Mouse (Mus musculus): ENCODE results near the gene Mindy4. TPM values are rescaled to one million over a fixed set of nuclear protein-coding genes. Genes with fewer than 3 reads are reported as not detected.
"Not testable (repeated sequence)": the region's sequence is repeated elsewhere in the genome, so short reads cannot be mapped to it uniquely, and the experiment has no call there.

The Mindy4 gene
- polyA plus RNA-seq, 1 experiment from 2014 or later, result 8.9 TPM

GRCm38 (mm10) chr6:55182655-55183430, 20.3 kb upstream of the Mindy4 start:
- Histone ChIP-seq H3K27ac (replicated peaks in 1 of 2; ENCODE audit: control insufficient read depth in 1 of 2, insufficient read depth in 1 of 2, low read depth in 2 of 2, low read length in 2 of 2) (no peak overlapping the region), H3K4me1 (ENCODE audit: control insufficient read depth in 2 of 2, insufficient read depth in 2 of 2, low read length in 2 of 2) (no peaks in the 10 kb centered on the region), H3K4me2 (ENCODE audit: low read length) (no peak overlapping the region), H3K4me3 (ENCODE audit: control insufficient read depth in 1 of 2, insufficient read depth in 1 of 2, low read depth in 1 of 2, low read length in 2 of 2) (no peak overlapping the region), H3K36me3 (ENCODE audit: control insufficient read depth, insufficient read depth, low read length) (no peaks in the 10 kb centered on the region), H3K9ac (ENCODE audit: low read length) (no peak overlapping the region), H3K9me3 (ENCODE audit: control insufficient read depth, low read length) (no peaks in the 10 kb centered on the region), H3K27me3 (ENCODE audit: control insufficient read depth, insufficient read depth, low read length) (no peaks in the 10 kb centered on the region)
- no peak for ATAC-seq (ENCODE audit: insufficient number of reproducible peaks, insufficient read depth, low FRiP score, low read depth)
- 85% methylated on average over 1 of the region's 1 CpGs for WGBS

- not testable (repeated sequence) for H3K27me3 ChIP-seq (ENCODE audit: control insufficient read depth, insufficient read depth, low read length); H3K4me2 ChIP-seq (ENCODE audit: low read length); H3K9me3 ChIP-seq (ENCODE audit: control insufficient read depth, low read length); H3K4me1 ChIP-seq (ENCODE audit: control insufficient read depth in 2 of 2, insufficient read depth in 2 of 2, low read length in 2 of 2); H3K36me3 ChIP-seq (ENCODE audit: control insufficient read depth, insufficient read depth, low read length); H3K4me3 ChIP-seq (ENCODE audit: control insufficient read depth in 1 of 2, insufficient read depth in 1 of 2, low read depth in 1 of 2, low read length in 2 of 2); H3K27ac ChIP-seq (replicated peaks in 1 of 2; ENCODE audit: control insufficient read depth in 1 of 2, insufficient read depth in 1 of 2, low read depth in 2 of 2, low read length in 2 of 2); H3K9ac ChIP-seq (ENCODE audit: low read length); ATAC-seq (ENCODE audit: insufficient number of reproducible peaks, insufficient read depth, low FRiP score, low read depth)
- WGBS, result 91% methylated on average over 17 of the region's 17 CpGs
Measured at GRCm38 (mm10) chr6:55187827-55188226, 15.4 kb upstream of the Mindy4 start.

GRCm38 (mm10) chr6:55189406-55189805, 13.8 kb upstream of the Mindy4 start:
- no peak for ATAC-seq (ENCODE audit: insufficient number of reproducible peaks, insufficient read depth, low FRiP score, low read depth)
- no peak overlapping the region for H3K9ac ChIP-seq (ENCODE audit: low read length)

GRCm38 (mm10) chr6:55191537-55191936, 11.6 kb upstream of the Mindy4 start:
- Histone ChIP-seq H3K4me3 (ENCODE audit: control insufficient read depth in 1 of 2, insufficient read depth in 1 of 2, low read depth in 1 of 2, low read length in 2 of 2) (no peak overlapping the region), H3K27ac (replicated peaks in 1 of 2; ENCODE audit: control insufficient read depth in 1 of 2, insufficient read depth in 1 of 2, low read depth in 2 of 2, low read length in 2 of 2) (no peak overlapping the region), H3K27me3 (ENCODE audit: control insufficient read depth, insufficient read depth, low read length) (no peaks in the 10 kb centered on the region), H3K36me3 (ENCODE audit: control insufficient read depth, insufficient read depth, low read length) (no peaks in the 10 kb centered on the region), H3K4me1 (ENCODE audit: control insufficient read depth in 2 of 2, insufficient read depth in 2 of 2, low read length in 2 of 2) (no peaks in the 10 kb centered on the region), H3K4me2 (ENCODE audit: low read length) (no peak overlapping the region), H3K9ac (ENCODE audit: low read length) (no peak overlapping the region), H3K9me3 (ENCODE audit: control insufficient read depth, low read length) (0 out of 2 replicates have a peak, but pooled peaks cover 4% of the 10 kb centered on the region)
- 43% methylated on average over 4 of the region's 4 CpGs for WGBS
- ATAC-seq (ENCODE audit: insufficient number of reproducible peaks, insufficient read depth, low FRiP score, low read depth), result no peak

More at GRCm38 (mm10) chr6:55189406-55189805, 13.8 kb upstream of the Mindy4 start:
- Histone ChIP-seq H3K36me3 (ENCODE audit: control insufficient read depth, insufficient read depth, low read length) (no peaks in the 10 kb centered on the region), H3K27me3 (ENCODE audit: control insufficient read depth, insufficient read depth, low read length) (no peaks in the 10 kb centered on the region), H3K4me1 (ENCODE audit: control insufficient read depth in 2 of 2, insufficient read depth in 2 of 2, low read length in 2 of 2) (no peaks in the 10 kb centered on the region), H3K9me3 (ENCODE audit: control insufficient read depth, low read length) (no peaks in the 10 kb centered on the region), H3K4me3 (ENCODE audit: control insufficient read depth in 1 of 2, insufficient read depth in 1 of 2, low read depth in 1 of 2, low read length in 2 of 2) (no peak overlapping the region), H3K27ac (replicated peaks in 1 of 2; ENCODE audit: control insufficient read depth in 1 of 2, insufficient read depth in 1 of 2, low read depth in 2 of 2, low read length in 2 of 2) (no peak overlapping the region), H3K4me2 (ENCODE audit: low read length) (no peak overlapping the region)

- ATAC-seq (ENCODE audit: insufficient number of reproducible peaks, insufficient read depth, low FRiP score, low read depth), result no peak
- H3K4me1 ChIP-seq (ENCODE audit: control insufficient read depth in 2 of 2, insufficient read depth in 2 of 2, low read length in 2 of 2), result no peaks in the 10 kb centered on the region
- WGBS, result 85% methylated on average over 3 of the region's 3 CpGs
Measured at GRCm38 (mm10) chr6:55193171-55193570, 10.0 kb upstream of the Mindy4 start.

GRCm38 (mm10) chr6:55199047-55199446, 4.1 kb upstream of the Mindy4 start:
- no peak for ATAC-seq (ENCODE audit: insufficient number of reproducible peaks, insufficient read depth, low FRiP score, low read depth)
- no peaks in the 10 kb centered on the region for H3K27me3 ChIP-seq (ENCODE audit: control insufficient read depth, insufficient read depth, low read length)
- no peak overlapping the region for H3K4me3 ChIP-seq (ENCODE audit: control insufficient read depth in 1 of 2, insufficient read depth in 1 of 2, low read depth in 1 of 2, low read length in 2 of 2)
- H3K4me2 ChIP-seq (ENCODE audit: low read length), result no peak overlapping the region
- no peaks in the 10 kb centered on the region for H3K36me3 ChIP-seq (ENCODE audit: control insufficient read depth, insufficient read depth, low read length)
- no peak overlapping the region for H3K27ac ChIP-seq (replicated peaks in 1 of 2; ENCODE audit: control insufficient read depth in 1 of 2, insufficient read depth in 1 of 2, low read depth in 2 of 2, low read length in 2 of 2)
- 0 out of 2 replicates have a peak, but pooled peaks cover 4% of the 10 kb centered on the region for H3K9me3 ChIP-seq (ENCODE audit: control insufficient read depth, low read length)
- no peak overlapping the region for H3K9ac ChIP-seq (ENCODE audit: low read length)
- peaks cover 6 to 7% of the 10 kb centered on the region in 2 experiments; a peak in 3 of 4 replicates for H3K4me1 ChIP-seq (ENCODE audit: control insufficient read depth in 2 of 2, insufficient read depth in 2 of 2, low read length in 2 of 2)
- WGBS, result 87% methylated on average over 3 of the region's 3 CpGs

More at GRCm38 (mm10) chr6:55193171-55193570, 10.0 kb upstream of the Mindy4 start:
- 0 out of 2 replicates have a peak, but pooled peaks cover 4% of the 10 kb centered on the region for H3K9me3 ChIP-seq (ENCODE audit: control insufficient read depth, low read length)
- H3K27me3 ChIP-seq (ENCODE audit: control insufficient read depth, insufficient read depth, low read length), result no peaks in the 10 kb centered on the region
- no peak overlapping the region for H3K27ac ChIP-seq (replicated peaks in 1 of 2; ENCODE audit: control insufficient read depth in 1 of 2, insufficient read depth in 1 of 2, low read depth in 2 of 2, low read length in 2 of 2)
- no peak overlapping the region for H3K4me2 ChIP-seq (ENCODE audit: low read length)
- no peaks in the 10 kb centered on the region for H3K36me3 ChIP-seq (ENCODE audit: control insufficient read depth, insufficient read depth, low read length)
- no peak overlapping the region for H3K9ac ChIP-seq (ENCODE audit: low read length)
- no peak overlapping the region for H3K4me3 ChIP-seq (ENCODE audit: control insufficient read depth in 1 of 2, insufficient read depth in 1 of 2, low read depth in 1 of 2, low read length in 2 of 2)

GRCm38 (mm10) chr6:55203931-55204330, 748 bp downstream of the Mindy4 start:
- Histone ChIP-seq H3K4me1 (ENCODE audit: control insufficient read depth in 2 of 2, insufficient read depth in 2 of 2, low read length in 2 of 2) (peaks cover 7% of the 10 kb centered on the region in 2 experiments; a peak in 3 of 4 replicates), H3K27ac (replicated peaks in 1 of 2; ENCODE audit: control insufficient read depth in 1 of 2, insufficient read depth in 1 of 2, low read depth in 2 of 2, low read length in 2 of 2) (peak overlapping the region; percentile 40 to 89; a peak in 3 of 4 replicates), H3K9me3 (ENCODE audit: control insufficient read depth, low read length) (no peaks in the 10 kb centered on the region), H3K27me3 (ENCODE audit: control insufficient read depth, insufficient read depth, low read length) (no peaks in the 10 kb centered on the region), H3K9ac (ENCODE audit: low read length) (peak overlapping the region; percentile 78), H3K36me3 (ENCODE audit: control insufficient read depth, insufficient read depth, low read length) (no peaks in the 10 kb centered on the region), H3K4me2 (ENCODE audit: low read length) (peak overlapping the region; percentile 85), H3K4me3 (ENCODE audit: control insufficient read depth in 1 of 2, insufficient read depth in 1 of 2, low read depth in 1 of 2, low read length in 2 of 2) (peak overlapping the region; percentile 71 to 80)
- no peak for ATAC-seq (ENCODE audit: insufficient number of reproducible peaks, insufficient read depth, low FRiP score, low read depth)
- WGBS, result 90% methylated on average over 3 of the region's 3 CpGs

Measured in heart, embryonic 14.5 days (tissue).